Mouse (Mus musculus) heart, embryonic 16.5 days (tissue): ENCODE data around the gene Slc7a5. TPM values are rescaled to one million over a fixed set of nuclear protein-coding genes. Genes with fewer than 3 reads are reported as not detected.
A peak's percentile ranks its signal among the peaks of the same experiment; 100 is the strongest.

ENCODE experiments used
- ATAC-seq: fragments of 200-750 bp; cut with Nextera tagmentation; replicated peaks from 2 replicates; pipeline ENCODE4 v1.8.0; 2017; ENCODE audit warnings: moderate number of reproducible peaks; ENCODE audit not compliant: insufficient read depth, low FRiP score; ENCODE audit errors: extremely low read depth
- H3K27ac ChIP-seq: fragments of 300-500 bp; sonication (generic); 2 replicates; pipeline ENCODE4 v1.5.1; 2014; ENCODE audit warnings: mild to moderate bottlenecking, low read length, control low read depth, moderate library complexity
- H3K27me3 ChIP-seq: fragments of 300-500 bp; sonication (generic); 2 replicates; pipeline ENCODE4 v1.6.1; 2014; ENCODE audit warnings: low read length, mixed read lengths; ENCODE audit not compliant: control insufficient read depth, insufficient read depth
- H3K36me3 ChIP-seq: fragments of 300-500 bp; sonication (generic); 2 replicates; pipeline ENCODE4 v1.6.1; 2014; ENCODE audit not compliant: control insufficient read depth, insufficient read depth
- H3K4me1 ChIP-seq: fragments of 300-500 bp; sonication (generic); 2 replicates; pipeline ENCODE4 v1.6.1; 2014; ENCODE audit warnings: low read length, mixed read lengths; ENCODE audit not compliant: control insufficient read depth, insufficient read depth
- H3K4me2 ChIP-seq: fragments of 300-500 bp; sonication (generic); 2 replicates; pipeline ENCODE4 v1.6.1; 2014; ENCODE audit warnings: low read depth, mild to moderate bottlenecking, control low read depth, low read length
- H3K4me3 ChIP-seq: fragments of 300-500 bp; sonication (generic); 2 replicates; pipeline ENCODE4 v1.5.1; 2014; ENCODE audit warnings: mild to moderate bottlenecking, control low read depth, low read length
- H3K9ac ChIP-seq: fragments of 300-500 bp; sonication (generic); 2 replicates; pipeline ENCODE4 v1.6.1; 2014; ENCODE audit warnings: low read length, control low read depth
- H3K9me3 ChIP-seq: fragments of 300-500 bp; sonication (generic); replicated peaks from 2 replicates; pipeline ENCODE4 v1.6.1; 2016; ENCODE audit warnings: low read length; ENCODE audit not compliant: control insufficient read depth
- WGBS: fragments of 180-500 bp; shearing (Covaris S2); extraction: QIAGEN DNeasy Blood & Tissue Kit; methylation state at CpG from one replicate; pipeline ENCODE4 v1.1.7; 2014; 5-methylcytosine and 5-hydroxymethylcytosine counted together
- polyA plus RNA-seq: library from polyadenylated mRNA; unstranded; fragments of >200 nt; fragmentation: Nextera tagmentation; extraction: Ambion mirVana; gene quantifications from 2 replicates; pipeline ENCODE4 v1.2.1, GENCODE M21; 2015

The Slc7a5 gene
- polyA plus RNA-seq, 1 experiment from 2014 or later: 14.4 TPM

DNA sequence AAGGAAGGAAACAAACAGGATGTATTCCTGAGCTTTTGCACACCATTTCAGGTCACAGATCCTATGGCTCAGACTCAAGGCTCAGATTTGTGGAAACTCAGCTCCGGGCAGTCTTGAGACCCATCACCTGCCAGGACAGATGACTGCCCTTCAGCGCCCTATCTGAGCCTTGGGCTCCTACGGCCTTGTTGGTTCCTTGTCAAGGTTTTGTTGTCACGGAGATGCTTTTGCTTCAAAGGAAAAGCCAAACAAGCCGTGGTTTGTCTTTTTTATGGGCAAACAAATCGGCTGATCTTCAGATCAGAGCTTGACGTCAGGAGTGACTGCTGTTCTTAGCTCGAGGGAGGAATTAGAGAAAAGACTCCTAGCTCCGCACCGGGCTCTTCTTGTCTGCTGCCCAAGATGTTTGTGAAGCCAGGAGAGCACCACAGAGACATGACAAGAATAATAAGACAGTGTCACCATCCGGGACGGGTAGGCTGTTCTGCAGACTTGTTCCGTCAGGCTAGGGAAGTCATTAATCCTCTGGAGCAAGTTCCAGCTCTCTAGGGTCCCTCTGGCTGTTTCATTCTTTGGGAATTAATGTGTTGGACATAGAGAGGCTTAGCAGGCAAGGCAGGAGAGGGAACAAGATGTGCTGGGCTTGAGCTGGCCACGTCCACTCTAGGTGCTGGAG, 51.3 kb downstream of the Slc7a5 start:
- Histone ChIP-seq H3K4me3 (no peak overlapping the region), H3K9ac (no peak overlapping the region), H3K36me3 (no peaks in the 10 kb centered on the region), H3K9me3 (no peaks in the 10 kb centered on the region), H3K4me1 (peaks cover 13% of the 10 kb centered on the region), H3K27ac (no peak overlapping the region), H3K27me3 (no peaks in the 10 kb centered on the region), H3K4me2 (no peak overlapping the region)
- ATAC-seq: no peak
- 81% methylated on average over 14 of the region's 14 CpGs for WGBS

GRCm38 (mm10) chr8:121853586-121853985, 53.9 kb downstream of the Slc7a5 start:
- Histone ChIP-seq H3K27ac (no peak overlapping the region), H3K4me1 (peaks cover 15% of the 10 kb centered on the region), H3K27me3 (no peaks in the 10 kb centered on the region), H3K9me3 (no peaks in the 10 kb centered on the region), H3K9ac (0 out of 2 replicates have a peak overlapping the region, but pooled peaks have one; percentile 4), H3K4me3 (no peak overlapping the region), H3K4me2 (no peak overlapping the region), H3K36me3 (no peaks in the 10 kb centered on the region)
- WGBS: 66% methylated on average over 2 of the region's 2 CpGs
- ATAC-seq: no peak

DNA sequence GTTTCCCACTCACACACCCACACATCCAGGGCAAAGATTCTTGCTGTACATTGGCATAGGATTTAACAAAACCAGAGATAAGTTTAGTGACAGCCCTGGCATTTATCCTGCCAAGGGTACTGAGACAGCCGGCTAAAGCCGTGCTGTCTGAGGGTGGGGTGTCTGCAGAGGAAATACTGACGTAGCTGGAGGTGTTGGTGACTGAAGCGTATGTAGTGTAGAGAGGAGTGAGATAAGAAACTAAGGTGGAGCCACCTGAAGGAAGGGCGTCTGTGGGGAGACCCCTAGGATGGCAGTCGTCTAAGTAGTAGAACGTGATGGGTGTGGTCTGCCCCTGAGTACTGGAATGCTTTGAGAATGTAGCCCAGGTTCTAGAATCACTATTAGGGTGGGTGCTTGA, 55.0 kb downstream of the Slc7a5 start:
- peaks cover 15% of the 10 kb centered on the region for H3K4me1 ChIP-seq
- no peaks in the 10 kb centered on the region for H3K27me3 ChIP-seq
- ATAC-seq: peak; percentile 28; the same call in 1 of the 2 replicates
- no peaks in the 10 kb centered on the region for H3K9me3 ChIP-seq
- H3K27ac ChIP-seq: 0 out of 2 replicates have a peak overlapping the region, but pooled peaks have one; percentile 23
- H3K4me2 ChIP-seq: no peak overlapping the region
- no peaks in the 10 kb centered on the region for H3K36me3 ChIP-seq
- no peak overlapping the region for H3K9ac ChIP-seq
- no peak overlapping the region for H3K4me3 ChIP-seq
- whole genome bisulfite sequencing: 12% methylated on average over 7 of the region's 7 CpGs

DNA sequence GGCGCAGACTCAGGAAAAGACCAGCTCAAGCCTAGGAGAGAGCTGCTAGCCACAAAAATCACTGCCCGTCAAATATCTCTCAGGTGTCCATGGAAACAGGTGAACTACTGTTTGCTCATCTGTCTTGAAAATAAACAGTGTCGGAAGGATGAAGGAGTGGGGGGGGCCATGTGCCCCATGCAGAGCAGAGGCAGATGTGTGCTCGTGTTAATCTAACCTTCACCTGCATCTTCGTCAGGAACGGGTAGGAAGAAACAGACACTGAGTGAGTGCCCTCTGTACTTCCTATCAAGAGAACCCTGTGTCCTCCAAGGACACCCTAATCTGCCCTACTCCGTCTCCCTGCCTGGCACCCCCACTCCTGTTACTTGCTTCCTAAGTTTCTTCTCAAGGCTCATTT, 55.8 kb downstream of the Slc7a5 start:
- H3K9me3 ChIP-seq: no peaks in the 10 kb centered on the region
- H3K36me3 ChIP-seq: no peaks in the 10 kb centered on the region
- H3K9ac ChIP-seq: no peak overlapping the region
- no peak for ATAC-seq
- peaks cover 15% of the 10 kb centered on the region for H3K4me1 ChIP-seq
- WGBS: 66% methylated on average over 7 of the region's 7 CpGs
- no peak overlapping the region for H3K4me3 ChIP-seq
- H3K4me2 ChIP-seq: no peak overlapping the region
- H3K27me3 ChIP-seq: no peaks in the 10 kb centered on the region
- H3K27ac ChIP-seq: no peak overlapping the region

DNA sequence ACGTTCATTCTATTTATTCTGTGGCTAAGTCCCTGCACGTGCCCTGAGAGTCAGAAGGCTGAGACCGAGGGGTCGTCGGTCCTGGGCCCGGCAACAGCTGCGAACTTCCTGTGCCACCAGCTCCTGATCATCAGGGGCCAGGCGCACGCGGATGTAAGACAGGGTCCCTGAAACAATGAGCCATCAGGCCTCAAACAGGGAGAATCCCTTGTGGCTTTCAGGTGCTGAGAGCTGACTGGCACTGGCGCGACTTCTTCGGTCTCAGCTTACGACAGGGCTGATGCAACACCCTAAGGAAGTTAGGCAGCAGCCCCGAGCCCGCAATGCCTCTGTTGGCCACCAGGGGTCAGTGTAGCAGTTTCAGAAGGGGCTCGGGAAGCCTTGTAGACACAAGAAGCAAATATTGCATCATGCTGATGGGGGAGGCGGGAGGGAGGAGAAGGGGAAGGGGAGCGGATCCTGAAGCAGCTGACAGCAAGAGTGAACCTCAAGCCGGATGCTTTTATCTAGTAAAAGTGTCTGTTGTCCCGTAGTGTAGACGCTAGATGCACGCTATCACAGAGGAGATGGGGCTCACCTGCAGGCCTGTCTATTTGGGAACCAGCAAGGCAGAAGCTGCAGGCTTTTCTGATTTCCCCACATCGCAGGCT, 56.5 kb downstream of the Slc7a5 start:
- Histone ChIP-seq H3K36me3 (no peaks in the 10 kb centered on the region), H3K9me3 (no peaks in the 10 kb centered on the region), H3K4me3 (peak overlapping the region; percentile 17), H3K27ac (no peak overlapping the region), H3K4me1 (peaks cover 15% of the 10 kb centered on the region), H3K4me2 (peak overlapping the region; percentile 53), H3K27me3 (no peaks in the 10 kb centered on the region), H3K9ac (peak overlapping the region; percentile 10)
- peak; percentile 63 for ATAC-seq
- WGBS: 6% methylated on average over 24 of the region's 24 CpGs

GRCm38 (mm10) chr8:121850436-121850820, 57.1 kb downstream of the Slc7a5 start:
- H3K9ac ChIP-seq: peak overlapping the region; percentile 10
- ATAC-seq: no peak
- 38% methylated on average over 12 of the region's 12 CpGs for WGBS

GRCm38 (mm10) chr8:121850018-121850417, 57.5 kb downstream of the Slc7a5 start:
- peaks cover 15% of the 10 kb centered on the region for H3K4me1 ChIP-seq
- 13% methylated on average over 6 of the region's 6 CpGs for WGBS
- H3K36me3 ChIP-seq: no peaks in the 10 kb centered on the region
- H3K4me2 ChIP-seq: no peak overlapping the region
- H3K9me3 ChIP-seq: no peaks in the 10 kb centered on the region
- no peak overlapping the region for H3K27ac ChIP-seq
- no peaks in the 10 kb centered on the region for H3K27me3 ChIP-seq
- H3K9ac ChIP-seq: no peak overlapping the region
- no peak overlapping the region for H3K4me3 ChIP-seq
- ATAC-seq: no peak

More at GRCm38 (mm10) chr8:121850436-121850820, 57.1 kb downstream of the Slc7a5 start:
- no peak overlapping the region for H3K4me3 ChIP-seq
- H3K36me3 ChIP-seq: no peaks in the 10 kb centered on the region
- H3K4me2 ChIP-seq: peak overlapping the region; percentile 53
- no peaks in the 10 kb centered on the region for H3K27me3 ChIP-seq
- no peak overlapping the region for H3K27ac ChIP-seq
- peaks cover 15% of the 10 kb centered on the region for H3K4me1 ChIP-seq
- H3K9me3 ChIP-seq: no peaks in the 10 kb centered on the region

DNA sequence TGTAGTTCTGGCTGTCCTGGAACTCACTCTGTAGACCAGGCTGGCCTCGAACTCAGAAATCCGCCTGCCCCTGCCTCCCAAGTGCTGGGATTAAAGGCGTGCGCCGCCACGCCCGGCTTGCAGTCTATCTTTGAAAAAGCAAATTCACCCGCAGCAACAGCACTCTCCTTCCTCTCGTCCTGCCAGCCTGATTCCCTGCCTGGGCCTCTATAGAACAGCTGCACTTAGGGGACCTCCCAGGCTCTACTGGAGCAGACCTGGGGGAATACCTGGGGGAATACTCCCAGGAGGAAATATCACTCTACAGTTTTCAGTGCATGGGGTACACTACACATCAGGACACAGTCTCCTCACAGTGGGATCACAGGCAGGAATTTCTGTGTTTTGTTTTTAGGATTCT, 58.2 kb downstream of the Slc7a5 start:
- no peak for ATAC-seq
- WGBS: 66% methylated on average over 9 of the region's 9 CpGs

GRCm38 (mm10) chr8:121848495-121848894, 59.0 kb downstream of the Slc7a5 start:
- no peak overlapping the region for H3K27ac ChIP-seq
- 47% methylated on average over 10 of the region's 10 CpGs for WGBS
- H3K27me3 ChIP-seq: no peaks in the 10 kb centered on the region
- no peaks in the 10 kb centered on the region for H3K36me3 ChIP-seq
- H3K4me3 ChIP-seq: no peak overlapping the region
- ATAC-seq: no peak
- peaks cover 15% of the 10 kb centered on the region for H3K4me1 ChIP-seq
- H3K9ac ChIP-seq: no peak overlapping the region
- no peak overlapping the region for H3K4me2 ChIP-seq
- H3K9me3 ChIP-seq: no peaks in the 10 kb centered on the region

More for the DNA sequence above, 58.2 kb downstream of the Slc7a5 start:
- no peak overlapping the region for H3K4me2 ChIP-seq
- H3K36me3 ChIP-seq: no peaks in the 10 kb centered on the region
- no peak overlapping the region for H3K9ac ChIP-seq
- no peak overlapping the region for H3K4me3 ChIP-seq
- no peak overlapping the region for H3K27ac ChIP-seq
- peaks cover 15% of the 10 kb centered on the region for H3K4me1 ChIP-seq
- no peaks in the 10 kb centered on the region for H3K27me3 ChIP-seq
- no peaks in the 10 kb centered on the region for H3K9me3 ChIP-seq
